Mouse (Mus musculus) neural tube, embryonic 13.5 days (tissue): ENCODE measurements around the gene Gm17651. TPM values are rescaled to one million over a fixed set of nuclear protein-coding genes. Genes with fewer than 3 reads are reported as not detected.

ENCODE experiments used
- ATAC-seq: fragments of 200-750 bp; cut with Nextera tagmentation; 2 replicates; pipeline ENCODE4 v1.8.0; 2017; ENCODE audit warnings: low read depth, mild to moderate bottlenecking, moderate TSS enrichment, moderate library complexity
- H3K27ac ChIP-seq: fragments of 300-500 bp; sonication (generic); replicated peaks from 2 replicates; pipeline ENCODE4 v1.5.1; 2015; ENCODE audit warnings: moderate library complexity, mild to moderate bottlenecking, inconsistent platforms
- H3K27me3 ChIP-seq: fragments of 300-500 bp; sonication (generic); 2 replicates; pipeline ENCODE4 v1.6.1; 2015; ENCODE audit warnings: mild to moderate bottlenecking, inconsistent platforms
- H3K36me3 ChIP-seq: fragments of 300-500 bp; sonication (generic); 2 replicates; pipeline ENCODE4 v1.6.1; 2015; ENCODE audit warnings: mild to moderate bottlenecking, inconsistent platforms
- H3K4me1 ChIP-seq: fragments of 300-500 bp; sonication (generic); replicated peaks from 2 replicates; pipeline ENCODE4 v1.6.1; 2015; ENCODE audit warnings: inconsistent platforms
- H3K4me2 ChIP-seq: fragments of 300-500 bp; sonication (generic); 2 replicates; pipeline ENCODE4 v1.6.1; 2015; ENCODE audit warnings: inconsistent platforms, mild to moderate bottlenecking, moderate library complexity
- H3K4me3 ChIP-seq: fragments of 300-500 bp; sonication (generic); 2 replicates; pipeline ENCODE4 v1.5.1; 2015; ENCODE audit warnings: mild to moderate bottlenecking, inconsistent platforms
- H3K9ac ChIP-seq: fragments of 300-500 bp; sonication (generic); 2 replicates; pipeline ENCODE4 v1.6.1; 2015; ENCODE audit warnings: moderate library complexity, mild to moderate bottlenecking, inconsistent platforms
- H3K9me3 ChIP-seq: fragments of 300-500 bp; sonication (generic); 2 replicates; pipeline ENCODE4 v1.6.1; 2016; ENCODE audit warnings: inconsistent platforms
- whole genome bisulfite sequencing: fragments of 180-500 bp; shearing (Covaris S2); methylation state at CpG from one replicate; pipeline ENCODE4 v1.1.7; 2015; 5-methylcytosine and 5-hydroxymethylcytosine counted together
- polyA plus RNA-seq: library from polyadenylated mRNA; unstranded; fragments of >200 nt; fragmentation: Nextera tagmentation; extraction: Ambion mirVana; gene quantifications from 2 replicates; pipeline ENCODE4 v1.2.1, GENCODE M21; 2015

Gene Gm17651
- polyA plus RNA-seq, 1 experiment from 2014 or later = not detected

- H3K4me2 ChIP-seq = no peak overlapping the region
- ATAC-seq = no peak
- peaks cover 3% of the 10 kb centered on the region; the same call in 1 of the 2 replicates for H3K27me3 ChIP-seq
- H3K4me1 ChIP-seq = 0 out of 2 replicates have a peak, but pooled peaks cover 5% of the 10 kb centered on the region
- WGBS = 47% methylated on average over 12 of the region's 12 CpGs
- H3K4me3 ChIP-seq = no peak overlapping the region
- H3K9me3 ChIP-seq = no peaks in the 10 kb centered on the region
- no peak overlapping the region for H3K27ac ChIP-seq
- H3K9ac ChIP-seq = no peak overlapping the region
- peaks cover 47% of the 10 kb centered on the region for H3K36me3 ChIP-seq
Observed at GRCm38 (mm10) chr3:97691443-97692017, 17.0 kb upstream of the Gm17651 start.

- Histone ChIP-seq H3K9me3 (no peaks in the 10 kb centered on the region), H3K9ac (no peak overlapping the region), H3K36me3 (peaks cover 43% of the 10 kb centered on the region), H3K27me3 (peaks cover 8% of the 10 kb centered on the region; the same call in 1 of the 2 replicates), H3K4me1 (0 out of 2 replicates have a peak, but pooled peaks cover 5% of the 10 kb centered on the region), H3K27ac (no peak overlapping the region), H3K4me2 (no peak overlapping the region), H3K4me3 (no peak overlapping the region)
- 71% methylated on average over 7 of the region's 7 CpGs for WGBS
- no peak for ATAC-seq
Observed at GRCm38 (mm10) chr3:97690590-97690989, 16.1 kb upstream of the Gm17651 start.

DNA sequence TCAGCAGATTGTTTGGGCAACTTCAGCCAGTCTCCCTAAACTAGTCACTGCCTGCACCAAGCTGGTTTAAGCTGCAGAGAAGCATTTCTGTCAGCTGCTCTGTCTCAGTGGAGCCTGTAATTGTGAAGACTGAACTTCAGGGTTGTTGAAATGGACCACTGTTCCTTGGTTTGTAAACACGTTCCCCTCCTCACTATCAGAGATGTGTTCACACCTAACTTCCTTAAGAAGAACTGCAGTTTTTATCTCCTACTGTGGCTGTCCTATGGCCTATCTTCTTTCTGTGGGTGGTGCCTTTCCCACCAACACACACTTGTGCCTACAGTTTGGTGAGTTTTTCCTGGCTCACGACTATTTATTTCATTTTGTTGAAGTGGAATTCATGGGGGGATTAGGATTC is 14.8 kb upstream of the Gm17651 start:
- H3K36me3 ChIP-seq = peaks cover 30% of the 10 kb centered on the region
- H3K4me3 ChIP-seq = no peak overlapping the region
- H3K9ac ChIP-seq = no peak overlapping the region
- no peak overlapping the region for H3K27ac ChIP-seq
- H3K27me3 ChIP-seq = peaks cover 12% of the 10 kb centered on the region
- H3K9me3 ChIP-seq = no peaks in the 10 kb centered on the region
- H3K4me1 ChIP-seq = 0 out of 2 replicates have a peak, but pooled peaks cover 5% of the 10 kb centered on the region
- ATAC-seq = no peak
- no peak overlapping the region for H3K4me2 ChIP-seq
- WGBS = 85% methylated on average over 2 of the region's 2 CpGs

DNA sequence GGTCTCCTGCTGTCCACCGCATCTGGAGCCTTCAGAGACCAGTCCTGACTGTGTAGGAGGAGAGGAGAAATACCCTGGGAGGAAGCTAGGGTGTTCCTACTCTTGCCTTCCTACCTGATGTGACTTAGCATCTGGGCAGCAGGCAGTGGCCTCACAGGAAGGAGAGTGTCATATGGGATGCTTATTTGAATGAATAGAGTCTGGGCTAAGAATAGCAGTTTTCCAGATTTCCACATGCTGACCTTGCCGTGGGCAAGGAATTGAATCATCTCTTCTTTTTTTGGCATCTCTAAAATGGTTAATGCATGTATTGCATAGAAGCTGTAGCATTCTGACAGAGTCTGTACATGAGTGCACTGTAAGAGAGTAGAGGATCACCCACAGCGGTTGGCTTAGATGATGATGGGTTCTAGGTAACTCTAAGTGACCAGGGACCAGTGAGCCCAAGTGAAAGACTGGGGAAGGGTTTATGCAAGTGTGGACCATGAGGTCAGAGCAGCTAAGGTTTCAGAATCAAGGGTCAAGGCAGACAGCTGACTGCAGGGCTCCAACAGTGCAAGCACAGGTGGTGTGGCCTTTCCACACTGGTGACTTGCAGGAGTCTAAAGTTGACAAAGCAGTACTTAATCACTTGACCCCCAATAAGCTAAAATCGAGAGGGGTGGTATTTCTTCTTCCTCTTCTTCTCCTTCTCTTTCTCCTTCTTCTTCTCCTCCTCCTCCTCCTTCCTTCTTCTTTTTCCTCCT is 12.1 kb upstream of the Gm17651 start:
- Histone ChIP-seq H3K9ac (no peak overlapping the region), H3K27me3 (peaks cover 34% of the 10 kb centered on the region), H3K9me3 (no peaks in the 10 kb centered on the region), H3K36me3 (peaks cover 16% of the 10 kb centered on the region), H3K4me3 (no peak overlapping the region), H3K4me2 (no peak overlapping the region), H3K4me1 (peaks cover 22% of the 10 kb centered on the region), H3K27ac (no peak overlapping the region)
- ATAC-seq = no peak
- 80% methylated on average over 4 of the region's 4 CpGs for WGBS

DNA sequence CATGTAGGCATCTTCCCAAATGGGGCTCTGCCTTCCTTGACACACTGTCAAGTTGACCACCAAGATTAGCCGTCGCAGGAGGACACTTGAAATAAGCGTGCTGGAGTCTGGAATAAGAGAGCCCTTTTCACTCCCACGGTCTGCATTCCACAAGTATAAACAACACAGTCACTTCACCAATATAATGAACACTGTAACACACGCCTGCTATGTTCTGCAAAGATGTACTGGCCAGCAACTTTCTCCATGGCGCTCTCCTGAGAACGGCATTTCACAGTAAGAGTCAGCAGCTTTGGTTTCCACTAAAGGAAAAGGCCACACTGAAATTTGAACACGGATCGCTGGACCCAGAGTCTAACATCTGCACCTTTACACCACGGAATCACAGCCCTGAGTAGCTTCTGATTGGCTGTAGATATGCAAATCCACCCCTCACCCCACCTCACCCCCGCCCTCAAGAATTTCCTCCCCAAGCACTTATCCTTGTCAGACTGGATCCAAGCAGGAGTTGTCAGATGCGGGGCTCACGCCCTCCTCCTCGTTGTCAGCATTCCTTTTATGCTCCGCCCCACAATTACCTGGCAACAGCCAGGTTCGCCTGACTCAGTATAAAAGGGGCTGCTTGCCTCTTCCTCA is 9.2 kb upstream of the Gm17651 start:
- peaks cover 27% of the 10 kb centered on the region for H3K4me1 ChIP-seq
- H3K4me3 ChIP-seq = no peak overlapping the region
- 0 out of 2 replicates have a peak overlapping the region, but pooled peaks have one; percentile 13 for H3K4me2 ChIP-seq
- no peak overlapping the region for H3K9ac ChIP-seq
- H3K27ac ChIP-seq = no peak overlapping the region
- H3K27me3 ChIP-seq = peaks cover 34% of the 10 kb centered on the region
- H3K36me3 ChIP-seq = no peaks in the 10 kb centered on the region
- no peak for ATAC-seq
- H3K9me3 ChIP-seq = no peaks in the 10 kb centered on the region
- WGBS = 12% methylated on average over 16 of the region's 16 CpGs

GRCm38 (mm10) chr3:97682576-97682975 is 8.1 kb upstream of the Gm17651 start:
- Histone ChIP-seq H3K36me3 (no peaks in the 10 kb centered on the region), H3K4me1 (peaks cover 27% of the 10 kb centered on the region), H3K27ac (no peak overlapping the region), H3K4me3 (no peak overlapping the region), H3K4me2 (peak overlapping the region; percentile 71), H3K9me3 (no peaks in the 10 kb centered on the region), H3K9ac (no peak overlapping the region), H3K27me3 (peaks cover 34% of the 10 kb centered on the region)
- no peak for ATAC-seq
- 24% methylated on average over 5 of the region's 5 CpGs for WGBS

GRCm38 (mm10) chr3:97682159-97682502 is 7.6 kb upstream of the Gm17651 start:
- Histone ChIP-seq H3K4me3 (peak overlapping the region; percentile 39), H3K9ac (peak overlapping the region; percentile 66; the same call in 1 of the 2 replicates), H3K27me3 (peaks cover 34% of the 10 kb centered on the region), H3K36me3 (no peaks in the 10 kb centered on the region), H3K4me2 (peak overlapping the region; percentile 71), H3K27ac (no peak overlapping the region), H3K4me1 (peaks cover 27% of the 10 kb centered on the region), H3K9me3 (no peaks in the 10 kb centered on the region)
- no peak for ATAC-seq
- WGBS = 2% methylated on average over 11 of the region's 11 CpGs

DNA sequence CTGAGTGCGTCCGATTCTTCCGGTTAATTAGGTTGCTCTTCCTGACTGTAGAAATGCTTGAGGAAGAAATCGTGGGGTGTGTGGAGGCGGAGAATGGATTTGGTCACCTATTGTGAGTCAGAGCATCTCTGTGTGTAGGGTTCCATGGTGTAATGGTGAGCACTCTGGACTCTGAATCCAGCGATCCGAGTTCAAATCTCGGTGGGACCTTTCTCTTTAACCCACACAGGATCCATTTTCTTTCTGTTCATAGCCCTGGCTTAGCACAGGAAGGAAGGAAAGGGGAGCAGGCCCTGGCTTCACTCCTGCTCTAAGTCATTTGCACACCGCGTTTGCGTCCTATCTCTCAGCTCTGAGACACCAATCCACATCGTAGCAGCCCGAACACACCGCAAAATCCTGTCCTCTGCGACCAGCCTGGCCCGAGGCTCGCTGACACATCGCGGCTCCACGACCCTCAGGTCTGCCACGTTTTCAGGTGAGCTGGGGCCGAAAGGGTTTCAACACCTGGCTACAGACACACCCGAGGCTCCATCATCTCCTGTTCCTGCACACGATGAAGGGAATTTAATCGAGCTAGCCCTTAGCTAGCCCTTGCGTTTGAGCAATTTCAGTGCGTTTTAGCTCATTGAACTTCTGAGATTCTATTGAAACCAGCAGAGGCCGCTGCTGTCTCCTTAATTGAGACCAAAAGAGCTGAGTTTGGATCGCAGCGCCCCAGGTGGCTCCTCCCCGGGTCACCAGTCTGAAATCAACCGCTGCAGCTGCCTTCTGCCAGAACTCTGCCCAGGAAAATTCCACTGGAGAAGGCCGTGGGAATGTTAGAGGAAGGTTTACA is 7.0 kb upstream of the Gm17651 start:
- Histone ChIP-seq H3K27ac (no peak overlapping the region), H3K36me3 (no peaks in the 10 kb centered on the region), H3K4me2 (peak overlapping the region; percentile 71), H3K9ac (peak overlapping the region; percentile 66), H3K4me1 (peaks cover 27% of the 10 kb centered on the region), H3K27me3 (peaks cover 31% of the 10 kb centered on the region), H3K9me3 (no peaks in the 10 kb centered on the region), H3K4me3 (peak overlapping the region; percentile 39)
- WGBS = 2% methylated on average over 33 of the region's 33 CpGs
- ATAC-seq = peak; percentile 66

DNA sequence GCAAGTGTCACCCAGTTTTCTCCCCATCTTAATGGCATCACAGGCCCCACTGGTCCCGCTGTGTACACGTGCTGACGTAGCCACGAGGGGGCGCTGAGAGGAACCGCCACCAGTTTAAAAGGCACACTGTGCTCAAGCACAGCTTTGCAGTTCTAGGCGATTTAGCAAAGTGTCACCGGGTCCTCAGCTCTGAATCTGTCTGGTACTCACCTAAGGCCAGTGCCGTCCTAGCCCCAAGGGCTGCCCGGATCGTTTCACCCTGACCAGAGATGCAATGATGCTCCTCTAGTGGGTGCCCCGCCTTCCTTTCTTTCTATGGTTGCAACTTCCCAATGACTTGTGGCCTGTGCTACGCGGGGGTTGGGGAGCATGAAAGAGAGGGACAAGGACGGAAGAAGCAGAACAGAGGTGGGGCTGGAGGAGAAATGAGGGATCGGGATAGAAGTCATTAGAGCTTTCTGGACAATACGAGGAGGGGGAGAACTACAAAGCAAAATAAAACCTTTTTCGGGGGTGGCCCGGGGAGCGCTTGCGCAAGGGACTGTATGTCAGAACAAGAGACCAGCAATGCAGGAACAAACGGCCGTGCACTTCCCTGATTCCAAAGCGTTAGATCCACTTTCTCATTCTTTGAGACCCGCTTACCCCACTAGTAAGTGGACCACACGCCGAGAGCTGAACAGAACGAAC is 6.3 kb upstream of the Gm17651 start:
- H3K9me3 ChIP-seq = no peaks in the 10 kb centered on the region
- peak overlapping the region; percentile 39 for H3K4me3 ChIP-seq
- H3K9ac ChIP-seq = peak overlapping the region; percentile 66
- peak overlapping the region; percentile 71 for H3K4me2 ChIP-seq
- no peaks in the 10 kb centered on the region for H3K36me3 ChIP-seq
- peaks cover 27% of the 10 kb centered on the region for H3K4me1 ChIP-seq
- H3K27ac ChIP-seq = no peak overlapping the region
- peak; percentile 73 for ATAC-seq
- H3K27me3 ChIP-seq = peaks cover 26% of the 10 kb centered on the region
- WGBS = under 1% methylated on average over 28 of the region's 28 CpGs

DNA sequence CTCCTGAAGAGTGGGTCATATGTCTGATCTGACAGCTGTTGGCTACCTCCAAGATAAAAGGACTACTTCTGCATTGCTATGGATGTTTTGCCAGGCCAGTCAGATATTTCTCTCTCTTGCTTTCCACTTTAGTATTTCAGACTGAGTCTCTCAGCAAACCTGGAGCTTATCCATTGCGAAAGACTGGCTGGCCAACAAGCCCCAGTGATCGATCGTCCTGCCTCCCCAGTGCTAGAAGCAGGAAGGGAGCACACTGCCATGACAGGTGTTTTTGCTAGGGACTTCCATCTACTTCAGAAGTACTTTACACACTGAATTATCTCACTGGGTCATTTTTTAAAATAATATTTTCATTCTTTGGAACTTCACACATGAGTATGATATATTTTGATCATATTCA is 3.9 kb upstream of the Gm17651 start:
- no peaks in the 10 kb centered on the region for H3K9me3 ChIP-seq
- no peak overlapping the region for H3K9ac ChIP-seq
- peaks cover 22% of the 10 kb centered on the region for H3K4me1 ChIP-seq
- 95% methylated on average over 3 of the region's 3 CpGs for WGBS
- no peaks in the 10 kb centered on the region for H3K36me3 ChIP-seq
- no peak for ATAC-seq
- H3K4me2 ChIP-seq = no peak overlapping the region
- no peak overlapping the region for H3K27ac ChIP-seq
- peaks cover 13% of the 10 kb centered on the region for H3K27me3 ChIP-seq
- H3K4me3 ChIP-seq = no peak overlapping the region

- H3K4me2 ChIP-seq = no peak overlapping the region
- H3K27ac ChIP-seq = no peak overlapping the region
- 97% methylated on average over 3 of the region's 3 CpGs for WGBS
- H3K9ac ChIP-seq = no peak overlapping the region
- no peak for ATAC-seq
- no peaks in the 10 kb centered on the region for H3K27me3 ChIP-seq
- H3K36me3 ChIP-seq = peaks cover 8% of the 10 kb centered on the region
- no peak overlapping the region for H3K4me3 ChIP-seq
- H3K4me1 ChIP-seq = peaks cover 6% of the 10 kb centered on the region
- no peaks in the 10 kb centered on the region for H3K9me3 ChIP-seq
Observed at GRCm38 (mm10) chr3:97676126-97676525, 1.6 kb upstream of the Gm17651 start.
